Mouse (Mus musculus) activated CD4-positive, CD25-positive, alpha-beta regulatory T cell, adult 4 months (primary cell): ENCODE data around the gene Cd7. TPM values are rescaled to one million over a fixed set of nuclear protein-coding genes. Genes with fewer than 3 reads are reported as not detected.

Experiments
- ATAC-seq: one replicate; pipeline ENCODE4 v1.8.0; 2017
- polyA plus RNA-seq, 2 experiments: library from polyadenylated mRNA; unstranded; fragments of 100-300 nt; shearing (Covaris generic); gene quantifications; one replicate each; pipeline ENCODE4 v1.2.1; 2017

Gene Cd7
- polyA plus RNA-seq, 2 experiments from 2014 or later: 84.3 to 121 TPM

- ATAC-seq: peak; percentile 75
Measured at GRCm38 (mm10) chr11:120990951-120991526, 48.2 kb downstream of the Cd7 start, which contains the start of gene Csnk1d. Csnk1d (minus strand) TSS chr11:120991330.

- peak; percentile 15 for ATAC-seq
Measured at GRCm38 (mm10) chr11:120990126-120990781, 49.0 kb downstream of the Cd7 start.

GRCm38 (mm10) chr11:120989523-120989922 is 49.7 kb downstream of the Cd7 start:
- no peak for ATAC-seq

GRCm38 (mm10) chr11:120988410-120988809 is 50.8 kb downstream of the Cd7 start:
- no peak for ATAC-seq

DNA sequence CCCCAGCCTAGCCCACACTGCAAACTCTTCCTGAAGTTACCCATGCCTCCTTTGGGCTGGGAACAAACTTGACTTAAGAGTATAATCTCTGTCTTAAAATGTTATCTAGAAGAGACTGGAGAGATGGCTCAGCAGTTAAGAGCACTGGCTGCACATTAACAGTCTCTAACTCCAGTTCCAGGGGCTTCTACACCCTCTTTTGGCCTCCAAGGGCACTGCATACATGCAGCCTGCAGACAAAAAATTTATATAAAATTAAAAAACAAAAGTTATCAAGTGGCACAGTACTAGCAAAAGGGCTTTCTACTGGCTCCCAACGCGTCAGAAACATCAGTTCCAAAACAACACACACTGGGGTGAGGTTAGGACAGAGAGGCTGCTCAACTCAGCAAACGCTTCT is 51.6 kb downstream of the Cd7 start:
- no peak for ATAC-seq

Other genes starting within 250 kb of the Cd7 start
- gene Dus1l, start 243.0 kb downstream of the Cd7 start, polyA plus RNA-seq: 10 to 100 TPM; 30.9 to 31.9 TPM
- 10 to 100 TPM; 28.8 to 40.3 TPM for gene Fasn, start 214.9 kb downstream of the Cd7 start, polyA plus RNA-seq
- gene Ccdc57, start 106.5 kb downstream of the Cd7 start, polyA plus RNA-seq: under 1 TPM; 0.41 to 0.46 TPM
- gene Slc16a3, start 90.9 kb downstream of the Cd7 start, polyA plus RNA-seq: 1 to 10 TPM; 3.8 to 4.0 TPM
- gene Csnk1d, start 48.1 kb downstream of the Cd7 start, polyA plus RNA-seq: 10 to 100 TPM; 57.0 to 62.6 TPM
- not detected for gene Sectm1b, start 24.2 kb upstream of the Cd7 start, polyA plus RNA-seq
- gene Sectm1a, start 41.8 kb upstream of the Cd7 start, polyA plus RNA-seq: not detected
- not detected for gene Tex19.2, start 79.3 kb upstream of the Cd7 start, polyA plus RNA-seq
- not detected for gene Tex19.1, start 106.7 kb upstream of the Cd7 start, polyA plus RNA-seq
- gene Uts2r, start 120.9 kb upstream of the Cd7 start, polyA plus RNA-seq: not detected
- gene Hexdc, start 165.0 kb upstream of the Cd7 start, polyA plus RNA-seq: 1 to 10 TPM; 1.5 to 2.1 TPM
- 1 to 10 TPM; 4.4 to 4.7 TPM for gene Ogfod3, start 165.3 kb upstream of the Cd7 start, polyA plus RNA-seq
- gene Cybc1, start 189.9 kb upstream of the Cd7 start, polyA plus RNA-seq: 10 to 100 TPM; 66.8 to 78.7 TPM
- 10 to 100 TPM; 20.6 to 33.3 TPM for gene Narf, start 197.8 kb upstream of the Cd7 start, polyA plus RNA-seq
- gene Foxk2, start 220.6 kb upstream of the Cd7 start, polyA plus RNA-seq: 1 to 10 TPM; 5.3 to 6.3 TPM